Mouse (Mus musculus): ENCODE results near the gene Olfr523. TPM values are rescaled to one million over a fixed set of nuclear protein-coding genes. Genes with fewer than 3 reads are reported as not detected.

Gene Olfr523
- polyA plus RNA-seq, 1 experiment from 2014 or later: not detected

GRCm38 (mm10) chr7:140135106-140135770, 37.8 kb upstream of the Olfr523 start:
- no peaks in the 10 kb centered on the region for H3K36me3 ChIP-seq (ENCODE audit: control insufficient read depth, insufficient read depth, low read length)
- 81% methylated on average over 5 of the region's 5 CpGs for WGBS
- H3K4me2 ChIP-seq (ENCODE audit: low read depth, severe bottlenecking): no peak overlapping the region
- H3K9ac ChIP-seq (ENCODE audit: low read length): no peak overlapping the region
- ATAC-seq (ENCODE audit: insufficient number of reproducible peaks, low FRiP score, low TSS enrichment, low read depth): no peak
- no peak overlapping the region for H3K4me3 ChIP-seq (ENCODE audit: low read depth, low read length)
- DNase-seq (ENCODE audit: low spot score): no peak
- H3K9me3 ChIP-seq (ENCODE audit: control insufficient read depth, low read length): no peaks in the 10 kb centered on the region
- H3K27ac ChIP-seq (replicated peaks; ENCODE audit: low read depth, low read length): no peak overlapping the region
- H3K4me1 ChIP-seq (ENCODE audit: control insufficient read depth, insufficient read depth, low read length): peaks cover 4% of the 10 kb centered on the region; the same call in 1 of the 2 replicates
- H3K27me3 ChIP-seq (ENCODE audit: control insufficient read depth, insufficient read depth, low read length): no peaks in the 10 kb centered on the region

DNA sequence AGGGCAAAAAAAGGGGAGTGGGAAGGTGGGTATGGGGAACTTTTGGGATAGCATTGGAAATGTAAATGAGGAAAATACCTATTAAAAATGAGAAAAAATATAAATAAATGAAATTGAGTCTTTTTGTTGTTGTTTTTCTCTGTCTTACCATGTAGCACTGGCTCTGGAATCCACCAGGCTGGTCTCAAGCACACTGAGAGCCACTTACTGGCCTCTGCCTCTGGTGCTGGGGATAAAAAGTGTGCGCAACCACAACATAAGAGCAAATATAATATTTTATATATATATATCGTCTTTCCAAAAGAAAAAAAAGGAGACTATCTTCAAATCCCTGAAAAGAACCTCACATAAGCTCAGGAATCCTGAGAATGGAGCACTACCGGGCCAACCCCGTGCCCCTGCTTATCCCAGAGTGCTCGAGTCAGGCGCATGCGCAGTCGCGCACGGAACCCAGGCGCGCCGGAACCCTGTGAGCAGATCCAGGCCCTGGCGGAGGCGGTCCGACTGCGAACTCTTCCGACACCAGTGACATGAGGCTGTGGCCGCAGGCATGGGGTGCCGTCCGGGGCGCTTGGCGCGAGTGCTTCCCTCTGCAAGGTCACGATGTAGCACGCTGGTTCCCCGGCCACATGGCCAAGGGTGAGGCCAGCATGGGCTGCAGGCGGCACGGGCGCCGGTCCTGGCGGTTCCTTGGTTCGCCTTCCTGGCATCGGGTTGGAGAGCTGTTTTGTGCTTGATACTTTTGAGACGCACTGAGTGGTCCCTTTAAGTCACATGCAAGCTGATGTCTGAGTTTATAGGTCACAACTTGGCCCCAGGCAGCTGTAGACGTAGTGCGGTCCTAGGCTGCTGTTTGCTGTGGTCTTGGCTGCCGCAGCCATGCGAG, 35.6 kb upstream of the Olfr523 start, which contains the start of gene Mtg1:
Gene Mtg1 (plus strand): TSS at position 430 of the 886 bp plus-strand sequence.
- H3K4me2 ChIP-seq (ENCODE audit: low read depth, severe bottlenecking): peak within 1 kb of the TSS; percentile 85
- peak within 1 kb of the TSS; percentile 69 for H3K4me3 ChIP-seq (ENCODE audit: low read depth, low read length)
- H3K27me3 ChIP-seq (ENCODE audit: control insufficient read depth, insufficient read depth, low read length): no peaks in the 10 kb centered on the region
- no peaks in the 10 kb centered on the region for H3K9me3 ChIP-seq (ENCODE audit: control insufficient read depth, low read length)
- peaks cover 4% of the 10 kb centered on the region; the same call in 1 of the 2 replicates for H3K4me1 ChIP-seq (ENCODE audit: control insufficient read depth, insufficient read depth, low read length)
- H3K36me3 ChIP-seq (ENCODE audit: control insufficient read depth, insufficient read depth, low read length): no peaks in the 10 kb centered on the region
- H3K27ac ChIP-seq (replicated peaks; ENCODE audit: low read depth, low read length): no peak within 1 kb of the TSS
- peak within 1 kb of the TSS; percentile 80 for H3K9ac ChIP-seq (ENCODE audit: low read length)
- WGBS: 2% methylated on average over 38 of the region's 39 CpGs
- DNase-seq (ENCODE audit: low spot score) (peak; percentile 97), ATAC-seq (ENCODE audit: insufficient number of reproducible peaks, low FRiP score, low TSS enrichment, low read depth) (peak; percentile 95)

GRCm38 (mm10) chr7:140138021-140138310, 35.1 kb upstream of the Olfr523 start:
- Histone ChIP-seq H3K9me3 (ENCODE audit: control insufficient read depth, low read length) (no peaks in the 10 kb centered on the region), H3K4me3 (ENCODE audit: low read depth, low read length) (peak overlapping the region; percentile 69), H3K36me3 (ENCODE audit: control insufficient read depth, insufficient read depth, low read length) (no peaks in the 10 kb centered on the region), H3K4me1 (ENCODE audit: control insufficient read depth, insufficient read depth, low read length) (peaks cover 4% of the 10 kb centered on the region; the same call in 1 of the 2 replicates), H3K9ac (ENCODE audit: low read length) (peak overlapping the region; percentile 80), H3K4me2 (ENCODE audit: low read depth, severe bottlenecking) (peak overlapping the region; percentile 85), H3K27me3 (ENCODE audit: control insufficient read depth, insufficient read depth, low read length) (no peaks in the 10 kb centered on the region), H3K27ac (replicated peaks; ENCODE audit: low read depth, low read length) (no peak overlapping the region)
- no peak for DNase-seq (ENCODE audit: low spot score)
- under 1% methylated on average over 8 of the region's 8 CpGs for WGBS
- no peak for ATAC-seq (ENCODE audit: insufficient number of reproducible peaks, low FRiP score, low TSS enrichment, low read depth)

GRCm38 (mm10) chr7:140141350-140141749, 31.7 kb upstream of the Olfr523 start:
- WGBS: 5% methylated on average over 14 of the region's 14 CpGs
- no peak overlapping the region for H3K27ac ChIP-seq (replicated peaks; ENCODE audit: low read depth, low read length)
- H3K4me1 ChIP-seq (ENCODE audit: control insufficient read depth, insufficient read depth, low read length): peaks cover 4% of the 10 kb centered on the region; the same call in 1 of the 2 replicates

GRCm38 (mm10) chr7:140144550-140144949, 28.5 kb upstream of the Olfr523 start:
- no peak overlapping the region for H3K4me3 ChIP-seq (ENCODE audit: low read depth, low read length)
- no peaks in the 10 kb centered on the region for H3K36me3 ChIP-seq (ENCODE audit: control insufficient read depth, insufficient read depth, low read length)
- no peak overlapping the region for H3K4me2 ChIP-seq (ENCODE audit: low read depth, severe bottlenecking)
- no peaks in the 10 kb centered on the region for H3K9me3 ChIP-seq (ENCODE audit: control insufficient read depth, low read length)
- no peaks in the 10 kb centered on the region for H3K4me1 ChIP-seq (ENCODE audit: control insufficient read depth, insufficient read depth, low read length)
- DNase-seq (ENCODE audit: low spot score) (no peak), ATAC-seq (ENCODE audit: insufficient number of reproducible peaks, low FRiP score, low TSS enrichment, low read depth) (no peak)
- H3K9ac ChIP-seq (ENCODE audit: low read length): no peak overlapping the region
- H3K27ac ChIP-seq (replicated peaks; ENCODE audit: low read depth, low read length): no peak overlapping the region
- 85% methylated on average over 4 of the region's 4 CpGs for WGBS
- H3K27me3 ChIP-seq (ENCODE audit: control insufficient read depth, insufficient read depth, low read length): no peaks in the 10 kb centered on the region

More at GRCm38 (mm10) chr7:140141350-140141749, 31.7 kb upstream of the Olfr523 start:
- Histone ChIP-seq H3K4me3 (ENCODE audit: low read depth, low read length) (no peak overlapping the region), H3K36me3 (ENCODE audit: control insufficient read depth, insufficient read depth, low read length) (no peaks in the 10 kb centered on the region), H3K27me3 (ENCODE audit: control insufficient read depth, insufficient read depth, low read length) (no peaks in the 10 kb centered on the region), H3K4me2 (ENCODE audit: low read depth, severe bottlenecking) (no peak overlapping the region), H3K9me3 (ENCODE audit: control insufficient read depth, low read length) (no peaks in the 10 kb centered on the region), H3K9ac (ENCODE audit: low read length) (no peak overlapping the region)
- peak; percentile 65 for DNase-seq (ENCODE audit: low spot score)
- ATAC-seq (ENCODE audit: insufficient number of reproducible peaks, low FRiP score, low TSS enrichment, low read depth): no peak

DNA sequence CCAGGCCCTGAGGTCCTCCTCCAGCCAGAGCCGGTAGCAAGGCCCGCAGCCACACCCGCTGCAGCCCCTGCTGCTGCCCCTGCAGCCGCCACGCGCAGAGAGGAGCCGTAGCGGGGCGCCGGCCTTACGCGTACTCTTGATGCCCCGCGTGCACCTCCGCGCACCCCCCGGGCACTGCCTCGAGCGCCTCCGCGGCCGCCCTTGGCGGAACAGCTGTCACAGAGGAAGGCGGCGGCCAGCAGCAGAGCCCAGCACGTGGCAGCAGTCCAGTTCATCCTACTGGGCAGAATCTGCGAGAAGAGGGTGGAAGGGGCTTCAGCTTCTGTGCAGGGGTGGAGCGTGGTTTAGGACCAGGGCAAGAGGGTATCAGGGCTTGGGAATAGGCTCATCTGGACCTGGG, 19.6 kb upstream of the Olfr523 start:
- Histone ChIP-seq H3K27me3 (ENCODE audit: control insufficient read depth, insufficient read depth, low read length) (peaks cover 25% of the 10 kb centered on the region), H3K4me2 (ENCODE audit: low read depth, severe bottlenecking) (peak overlapping the region; percentile 33; the same call in 1 of the 2 replicates), H3K4me1 (ENCODE audit: control insufficient read depth, insufficient read depth, low read length) (0 out of 2 replicates have a peak, but pooled peaks cover 3% of the 10 kb centered on the region), H3K9me3 (ENCODE audit: control insufficient read depth, low read length) (no peaks in the 10 kb centered on the region), H3K27ac (replicated peaks; ENCODE audit: low read depth, low read length) (no peak overlapping the region), H3K36me3 (ENCODE audit: control insufficient read depth, insufficient read depth, low read length) (no peaks in the 10 kb centered on the region), H3K4me3 (ENCODE audit: low read depth, low read length) (no peak overlapping the region), H3K9ac (ENCODE audit: low read length) (no peak overlapping the region)
- ATAC-seq (ENCODE audit: insufficient number of reproducible peaks, low FRiP score, low TSS enrichment, low read depth) (no peak), DNase-seq (ENCODE audit: low spot score) (peak; percentile 41)
- 7% methylated on average over 28 of the region's 28 CpGs for WGBS

- WGBS: 14% methylated on average over 4 of the region's 4 CpGs
- Histone ChIP-seq H3K27ac (replicated peaks; ENCODE audit: low read depth, low read length) (no peak overlapping the region), H3K4me2 (ENCODE audit: low read depth, severe bottlenecking) (peak overlapping the region; percentile 26; the same call in 1 of the 2 replicates), H3K9ac (ENCODE audit: low read length) (no peak overlapping the region), H3K27me3 (ENCODE audit: control insufficient read depth, insufficient read depth, low read length) (peaks cover 25% of the 10 kb centered on the region), H3K4me1 (ENCODE audit: control insufficient read depth, insufficient read depth, low read length) (0 out of 2 replicates have a peak, but pooled peaks cover 3% of the 10 kb centered on the region), H3K9me3 (ENCODE audit: control insufficient read depth, low read length) (no peaks in the 10 kb centered on the region), H3K36me3 (ENCODE audit: control insufficient read depth, insufficient read depth, low read length) (no peaks in the 10 kb centered on the region), H3K4me3 (ENCODE audit: low read depth, low read length) (no peak overlapping the region)
- DNase-seq (ENCODE audit: low spot score): no peak
- no peak for ATAC-seq (ENCODE audit: insufficient number of reproducible peaks, low FRiP score, low TSS enrichment, low read depth)
These were observed 19.2 kb upstream of the Olfr523 start for GRCm38 (mm10) chr7:140153829-140154217.

GRCm38 (mm10) chr7:140154218-140154927, 18.6 kb upstream of the Olfr523 start, which contains the start of gene Sprn:
Gene Sprn (minus strand): TSS chr7:140154877.
- H3K9me3 ChIP-seq (ENCODE audit: control insufficient read depth, low read length): no peaks in the 10 kb centered on the region
- WGBS: 5% methylated on average over 28 of the region's 28 CpGs
- no peak for DNase-seq (ENCODE audit: low spot score)

More at GRCm38 (mm10) chr7:140154218-140154927, 18.6 kb upstream of the Olfr523 start, which contains the start of gene Sprn:
- ATAC-seq (ENCODE audit: insufficient number of reproducible peaks, low FRiP score, low TSS enrichment, low read depth): 0 out of 2 replicates have a peak, but pooled peaks have one; percentile 20
- peak within 1 kb of the TSS; percentile 23; the same call in 1 of the 2 replicates for H3K9ac ChIP-seq (ENCODE audit: low read length)
- H3K36me3 ChIP-seq (ENCODE audit: control insufficient read depth, insufficient read depth, low read length): no peaks in the 10 kb centered on the region
- H3K4me3 ChIP-seq (ENCODE audit: low read depth, low read length): peak within 1 kb of the TSS; percentile 10; the same call in 1 of the 2 replicates
- no peak within 1 kb of the TSS for H3K27ac ChIP-seq (replicated peaks; ENCODE audit: low read depth, low read length)
- peak within 1 kb of the TSS; percentile 26; the same call in 1 of the 2 replicates for H3K4me2 ChIP-seq (ENCODE audit: low read depth, severe bottlenecking)
- 0 out of 2 replicates have a peak, but pooled peaks cover 3% of the 10 kb centered on the region for H3K4me1 ChIP-seq (ENCODE audit: control insufficient read depth, insufficient read depth, low read length)
- H3K27me3 ChIP-seq (ENCODE audit: control insufficient read depth, insufficient read depth, low read length): peaks cover 25% of the 10 kb centered on the region
